Mouse (Mus musculus) layer of hippocampus, postnatal 36 days (tissue): ENCODE results near the gene Slc24a3. TPM values are rescaled to one million over a fixed set of nuclear protein-coding genes. Genes with fewer than 3 reads are reported as not detected.
A peak's percentile ranks its signal among the peaks of the same experiment; 100 is the strongest.

Experiments
- DNase-seq, 2 experiments: peaks; one replicate each; pipeline ENCODE4 v3.0.0; 2022
- total RNA-seq, 2 experiments: library from RNA; stranded (reverse); gene quantifications; 2 replicates each; pipeline ENCODE4 v1.2.3; 2021

Slc24a3 gene
- total RNA-seq, 2 experiments from 2014 or later = 182 to 185 TPM

GRCm38 (mm10) chr2:145557361-145557931 is 389.9 kb downstream of the Slc24a3 start:
- peak in 1 of 2 experiments; percentile 13 for DNase-seq

DNA sequence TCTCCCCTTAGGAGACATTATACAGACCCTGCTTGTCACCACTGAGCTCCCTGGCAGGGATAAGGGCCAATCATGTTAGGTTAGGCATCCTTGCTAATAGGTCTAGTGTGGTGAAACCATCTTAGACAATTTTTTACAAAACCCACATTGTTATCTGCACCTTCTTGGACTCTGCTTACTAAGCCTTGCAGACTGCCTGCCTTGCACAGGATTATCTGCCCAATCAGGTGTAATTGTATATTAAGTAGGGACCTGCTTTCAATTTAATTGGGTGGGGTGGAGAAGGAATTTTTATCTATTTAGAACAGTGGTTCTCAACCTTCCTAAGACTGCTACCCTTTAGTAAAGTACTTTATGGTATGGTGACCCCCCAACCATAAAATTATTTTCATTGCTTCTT is 394.9 kb downstream of the Slc24a3 start:
- no peak for DNase-seq

- DNase-seq = no peak
Measured at GRCm38 (mm10) chr2:145564596-145564995, 397.0 kb downstream of the Slc24a3 start.

DNA sequence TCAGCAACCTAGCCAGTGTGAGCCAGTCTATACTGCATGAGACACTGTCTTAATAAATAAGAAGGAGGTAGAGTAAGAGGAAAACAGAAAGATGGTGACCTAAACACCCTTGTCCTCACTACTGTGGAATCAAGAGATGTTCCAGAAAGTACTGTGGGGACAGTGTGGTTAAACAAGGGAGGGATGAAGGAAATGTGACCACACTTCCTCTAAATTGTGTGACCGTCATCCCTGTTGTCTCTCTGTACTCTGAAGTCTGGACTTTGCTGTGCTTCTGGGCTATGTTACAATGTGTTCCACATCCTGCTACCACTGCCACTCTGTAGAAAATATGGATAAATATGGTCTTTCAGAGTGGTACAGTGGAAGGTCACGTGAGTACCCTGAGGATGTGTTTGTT is 399.4 kb downstream of the Slc24a3 start:
- DNase-seq = no peak

DNA sequence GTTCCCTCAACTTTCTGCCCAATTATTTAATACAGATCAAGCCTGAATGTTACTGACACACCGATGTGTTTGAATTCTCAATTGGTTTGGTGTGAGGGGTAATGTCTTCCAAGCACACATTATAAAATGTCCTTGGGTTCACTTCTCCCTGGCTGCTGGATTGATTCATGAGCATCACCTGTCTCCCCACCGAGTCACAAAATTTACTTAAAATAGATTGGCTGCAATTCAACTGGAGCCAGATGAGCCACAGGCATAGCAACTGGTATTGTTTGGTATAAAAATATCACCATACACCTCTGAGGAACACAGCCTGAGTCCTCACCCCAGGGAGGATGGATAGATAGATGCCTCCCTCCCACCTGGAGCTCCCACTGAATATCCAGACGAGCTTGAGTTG is 404.4 kb downstream of the Slc24a3 start:
- DNase-seq = no peak

GRCm38 (mm10) chr2:145574148-145574547 is 406.6 kb downstream of the Slc24a3 start:
- no peak for DNase-seq

DNA sequence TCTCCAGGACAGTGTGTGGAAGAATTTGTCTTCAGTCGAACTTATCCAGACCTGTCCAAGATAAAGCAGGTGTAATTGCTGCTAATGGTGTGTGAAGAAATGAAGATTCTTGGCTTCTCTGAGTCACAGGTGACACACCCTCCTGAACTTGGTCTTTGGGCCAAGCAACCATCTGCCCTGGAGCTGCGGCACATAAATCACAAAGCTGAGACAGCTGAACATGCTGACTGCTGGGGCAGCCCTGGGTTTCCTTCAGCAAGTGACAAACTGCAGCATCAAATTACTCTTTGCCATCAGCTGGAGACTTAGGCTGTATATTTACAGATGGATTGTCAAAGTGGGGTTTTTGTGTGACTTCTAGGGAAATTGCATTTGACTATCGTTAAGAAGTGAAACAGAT is 415.5 kb downstream of the Slc24a3 start:
- no peak for DNase-seq

DNA sequence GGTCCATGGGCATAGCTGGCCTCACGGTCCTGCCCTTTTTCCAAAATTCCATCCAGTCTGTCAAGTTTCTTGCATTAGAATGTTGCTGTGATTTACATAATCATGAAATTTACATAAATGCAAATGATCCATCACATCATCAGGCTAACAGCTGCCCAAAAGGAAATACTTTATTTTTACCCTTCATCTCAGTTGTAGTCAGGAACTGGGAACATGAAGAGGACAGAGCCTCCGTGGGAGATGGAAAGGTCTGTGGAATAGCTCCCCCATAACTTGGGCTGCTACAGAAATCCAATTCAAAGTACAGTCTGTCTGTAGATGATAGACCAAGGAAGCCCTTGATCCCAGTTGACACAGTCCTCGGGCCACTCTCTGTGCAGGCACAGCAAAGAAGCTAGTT is 417.9 kb downstream of the Slc24a3 start:
- DNase-seq = no peak

DNA sequence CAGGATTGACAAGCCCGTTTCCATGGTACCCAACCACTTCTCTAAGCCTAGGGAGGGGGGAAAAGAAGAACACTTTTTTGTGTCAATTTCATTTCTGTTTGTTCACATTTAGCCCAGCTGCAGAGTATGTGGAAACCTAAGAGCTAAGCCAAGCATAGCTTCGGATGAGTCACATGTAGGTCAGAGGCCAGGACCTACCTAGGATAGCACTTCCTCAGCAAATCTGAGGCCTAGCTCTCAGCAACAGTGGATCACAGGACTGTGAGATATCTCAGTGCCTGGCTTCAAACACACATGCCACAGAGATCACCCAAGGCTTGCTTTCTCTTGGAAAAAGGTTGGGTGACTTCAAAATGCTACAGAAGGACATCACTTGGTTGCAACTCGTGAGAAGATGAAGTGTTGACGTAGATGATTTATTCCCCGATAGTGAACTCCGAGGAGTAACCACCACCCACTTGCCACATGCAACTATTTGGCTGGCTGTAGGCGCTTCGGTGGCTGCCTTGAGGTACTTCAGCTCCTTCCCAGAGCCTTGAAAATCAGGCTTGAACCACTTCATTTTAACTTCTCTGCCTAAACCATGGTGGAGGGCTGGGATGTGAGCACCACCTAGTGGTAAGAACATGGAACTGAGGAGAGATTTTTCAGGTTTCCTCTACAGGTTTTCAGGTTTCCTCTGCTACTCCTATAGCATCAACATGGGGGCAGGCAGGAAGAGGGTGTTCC is 420.6 kb downstream of the Slc24a3 start:
- peak; percentile 31 to 61 for DNase-seq

- no peak for DNase-seq
Measured at GRCm38 (mm10) chr2:145591881-145592280, 424.3 kb downstream of the Slc24a3 start.

DNA sequence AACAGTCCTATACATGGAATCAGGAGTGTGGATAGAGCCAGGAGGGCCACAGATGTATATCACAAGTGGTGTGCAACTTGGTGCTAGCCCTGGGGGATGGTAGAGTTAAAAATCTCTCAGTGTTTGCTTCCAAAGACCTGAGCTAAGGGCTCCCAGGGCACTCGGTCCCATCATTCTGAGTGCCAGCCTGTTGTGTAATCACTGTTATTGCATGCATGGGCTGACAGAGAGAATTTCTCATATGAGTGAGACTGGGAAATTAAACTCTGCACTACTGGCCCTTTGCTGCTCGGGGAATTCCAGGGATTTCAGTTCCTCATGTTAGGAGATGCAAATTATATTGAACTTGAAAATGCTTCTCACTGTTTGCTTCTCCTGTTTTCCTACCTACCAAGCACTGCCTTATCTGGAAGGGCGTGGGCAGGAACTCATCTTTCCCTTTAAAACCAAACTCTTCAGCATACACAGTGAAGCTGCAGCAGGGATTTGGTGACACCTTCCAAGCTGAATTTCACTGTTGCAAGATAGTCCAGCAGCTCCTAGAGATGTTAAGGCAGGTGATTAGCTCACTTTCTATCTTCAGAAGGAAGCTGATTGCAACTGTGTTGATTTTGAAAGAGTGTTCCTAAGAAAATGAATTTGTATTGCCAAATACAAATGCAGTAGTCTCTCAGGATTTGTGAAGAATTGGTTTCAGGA is 426.2 kb downstream of the Slc24a3 start:
- no peak for DNase-seq

GRCm38 (mm10) chr2:145597866-145598265 is 430.3 kb downstream of the Slc24a3 start:
- DNase-seq = no peak

DNA sequence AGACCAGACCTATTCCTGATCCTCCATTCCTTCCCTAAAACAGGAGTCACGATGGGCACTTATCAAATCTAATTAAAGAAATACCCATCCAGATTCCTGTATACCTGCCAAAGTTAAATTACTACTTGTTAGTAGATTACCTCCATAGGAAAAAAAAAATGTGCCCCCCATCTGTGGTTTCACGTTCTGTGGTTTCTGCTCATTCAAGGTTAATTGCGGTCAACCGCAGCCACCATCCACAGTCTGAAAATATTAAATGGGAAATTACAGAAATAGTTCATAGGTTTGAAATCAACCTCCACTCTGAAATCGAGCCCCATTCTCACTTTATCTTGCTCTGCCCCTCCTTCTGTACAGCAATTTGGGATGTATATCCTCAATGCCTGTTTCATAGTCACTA is 440.3 kb downstream of the Slc24a3 start:
- no peak for DNase-seq

DNA sequence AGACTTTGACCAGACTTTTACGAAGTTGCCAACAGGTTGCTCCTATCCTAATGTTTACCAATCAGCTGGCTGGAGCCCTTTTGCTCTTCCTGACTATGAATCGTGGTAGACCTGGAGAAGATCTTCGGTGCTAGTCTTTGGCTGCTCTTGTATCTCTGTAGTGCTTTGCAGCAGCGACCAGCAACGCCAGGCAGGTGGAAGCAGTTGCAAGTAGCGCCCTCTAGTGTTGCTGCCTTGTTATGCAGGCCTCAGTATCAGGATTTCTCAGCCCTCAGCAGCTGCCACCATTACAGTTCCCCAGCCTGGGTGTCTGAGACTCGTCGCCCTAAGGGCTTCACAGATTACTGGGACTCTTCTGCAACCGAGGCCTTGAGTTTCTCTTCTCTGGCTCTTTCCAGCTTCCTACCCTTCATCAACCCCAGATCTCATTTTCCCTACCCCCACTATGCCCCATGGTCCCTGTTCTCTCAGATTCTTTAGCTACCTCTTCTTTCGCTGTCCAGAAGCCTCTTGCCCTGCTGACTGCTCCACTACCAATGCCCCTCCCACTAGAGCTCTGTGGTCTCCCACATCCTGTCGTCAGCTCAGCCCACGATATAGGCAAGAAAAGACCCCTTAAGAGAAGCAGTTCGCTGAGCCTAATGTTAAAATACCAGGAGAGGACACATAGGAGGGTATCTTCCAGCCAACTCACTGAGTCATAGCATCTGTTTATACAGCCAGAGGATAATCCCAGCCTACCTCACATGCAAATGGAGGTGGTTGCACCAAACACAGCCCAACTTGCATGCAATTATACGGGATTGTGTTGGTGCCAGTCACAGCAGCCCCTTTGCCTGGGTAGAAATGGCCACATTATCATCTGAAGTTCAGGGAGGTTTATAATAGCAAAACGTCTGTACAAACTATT is 443.5 kb downstream of the Slc24a3 start:
- DNase-seq = peak; percentile 36 to 46

- DNase-seq = no peak
Measured at GRCm38 (mm10) chr2:145612937-145613336, 445.4 kb downstream of the Slc24a3 start.

DNA sequence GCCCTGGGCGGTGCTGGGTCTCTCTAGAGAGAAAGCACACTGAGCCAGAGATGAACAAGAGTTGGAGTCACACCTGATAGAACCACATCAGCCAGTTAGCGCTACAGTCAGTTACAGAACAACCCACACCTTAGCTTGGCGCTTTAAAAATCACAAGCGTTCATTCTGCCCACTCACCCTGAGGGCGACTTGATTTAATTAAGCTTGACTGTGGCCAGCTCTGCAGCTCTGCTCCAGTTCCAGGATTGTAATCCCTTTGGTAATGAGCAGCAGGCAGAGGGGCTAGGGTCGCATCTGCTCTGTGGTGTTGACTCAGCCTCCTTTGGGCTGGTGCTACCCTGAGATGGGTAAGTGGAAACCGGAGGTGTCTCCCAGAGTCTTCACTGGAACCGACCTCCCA is 446.2 kb downstream of the Slc24a3 start:
- DNase-seq = no peak

GRCm38 (mm10) chr2:145619688-145620087 is 452.1 kb downstream of the Slc24a3 start:
- DNase-seq = peak in 1 of 2 experiments; percentile 21

- DNase-seq = no peak
Measured at GRCm38 (mm10) chr2:145620709-145621108, 453.2 kb downstream of the Slc24a3 start.

- no peak for DNase-seq
Measured at GRCm38 (mm10) chr2:145621119-145621518, 453.6 kb downstream of the Slc24a3 start.

DNA sequence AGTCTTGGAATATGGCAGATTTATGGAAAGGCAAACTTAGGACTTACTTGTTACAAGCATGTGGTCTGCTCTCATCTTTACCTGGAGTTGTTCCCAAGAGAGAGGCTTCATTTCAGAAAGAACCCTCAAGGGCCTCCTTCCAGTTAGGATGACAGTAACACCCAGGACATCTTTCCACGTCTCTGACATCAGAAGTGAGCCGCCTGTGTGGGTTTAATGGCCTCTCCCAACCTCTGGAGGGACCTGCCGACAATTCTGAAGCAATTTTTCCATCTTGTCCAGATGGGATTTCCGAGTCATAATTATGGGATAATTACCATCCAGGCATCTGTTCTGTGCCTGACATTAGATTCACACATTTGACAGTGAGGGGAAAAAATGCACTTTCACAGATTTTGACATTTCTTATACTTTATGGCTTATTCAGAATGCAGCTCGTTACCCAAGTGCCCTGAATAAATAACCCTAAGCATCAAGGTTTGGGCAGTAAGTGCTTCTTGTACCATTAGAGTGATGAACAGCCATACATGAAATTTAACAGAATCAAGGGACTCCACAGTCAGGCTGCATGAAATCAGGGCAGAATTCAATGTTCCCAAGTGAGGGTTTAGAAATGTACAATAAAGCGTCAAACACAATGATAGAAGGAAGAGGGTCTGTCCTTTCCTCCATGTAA is 463.7 kb downstream of the Slc24a3 start:
- no peak for DNase-seq

DNA sequence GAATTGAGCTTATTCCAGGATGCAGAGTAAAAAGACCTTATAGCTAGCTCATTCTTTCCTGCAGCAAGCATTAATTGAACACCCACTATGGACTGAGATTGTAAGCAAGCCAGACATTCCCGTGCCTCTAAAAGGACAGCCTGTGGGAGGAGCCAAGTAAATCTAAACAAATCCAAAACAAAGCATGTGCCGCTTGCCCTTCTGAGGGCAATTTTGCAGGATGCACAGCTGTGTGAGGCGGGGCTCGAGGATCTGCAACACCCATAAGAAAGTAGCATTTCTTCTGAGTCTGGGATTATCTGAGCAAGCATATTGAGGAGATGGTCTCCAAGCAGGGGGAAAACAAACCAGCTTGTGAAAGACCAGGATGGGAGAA is 464.2 kb downstream of the Slc24a3 start:
- DNase-seq = no peak

GRCm38 (mm10) chr2:145633811-145634210 is 466.3 kb downstream of the Slc24a3 start:
- no peak for DNase-seq
